Mouse (Mus musculus): ENCODE measurements around the gene Galp.
A peak's percentile ranks its signal among the peaks of the same experiment; 100 is the strongest.
"Not testable (repeated sequence)": the region's sequence is repeated elsewhere in the genome, so short reads cannot be mapped to it uniquely, and the experiment has no call there.

Galp gene

DNA sequence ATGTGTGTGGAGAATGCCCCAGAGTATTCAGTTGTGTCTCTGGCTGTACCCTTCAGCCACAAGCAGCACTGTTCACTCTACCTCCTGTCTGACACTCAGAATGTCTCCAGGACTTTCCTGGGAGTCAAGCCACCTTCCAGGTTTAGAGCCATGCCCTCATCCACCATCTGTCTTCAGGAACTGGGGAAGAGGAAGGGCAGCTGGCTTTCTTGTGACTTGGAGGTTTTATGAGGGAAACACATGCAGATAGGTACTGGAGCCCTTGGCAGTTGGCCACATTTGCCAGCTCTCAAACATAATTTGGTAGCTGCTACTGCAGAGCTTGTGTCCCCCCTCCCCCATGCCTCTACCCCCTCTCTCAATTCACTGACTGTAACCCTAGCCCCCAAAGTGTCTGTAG is 17.9 kb upstream of the Galp start:
- DNase-seq (ENCODE audit: low spot score): no peak

DNA sequence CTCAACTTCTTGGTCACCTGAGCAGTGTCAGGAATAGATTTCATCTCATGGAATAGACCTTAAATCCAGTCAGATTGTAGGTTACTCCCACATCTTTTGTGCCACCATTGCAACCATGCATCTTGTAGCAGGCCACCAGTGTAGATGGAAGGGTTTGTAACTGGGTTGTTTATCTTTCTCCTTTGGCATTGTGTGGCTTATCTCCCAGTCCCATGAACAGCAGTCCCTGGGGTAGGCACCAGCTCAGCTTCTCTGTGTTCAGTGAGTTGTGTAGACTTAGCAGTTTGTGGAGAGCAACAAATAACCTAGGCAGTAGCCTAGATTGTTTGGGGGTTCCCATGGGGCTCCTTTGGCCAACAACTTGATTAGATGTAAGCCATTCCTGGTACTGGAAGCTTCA is 14.0 kb upstream of the Galp start:
- no peak for DNase-seq (ENCODE audit: low spot score)

DNA sequence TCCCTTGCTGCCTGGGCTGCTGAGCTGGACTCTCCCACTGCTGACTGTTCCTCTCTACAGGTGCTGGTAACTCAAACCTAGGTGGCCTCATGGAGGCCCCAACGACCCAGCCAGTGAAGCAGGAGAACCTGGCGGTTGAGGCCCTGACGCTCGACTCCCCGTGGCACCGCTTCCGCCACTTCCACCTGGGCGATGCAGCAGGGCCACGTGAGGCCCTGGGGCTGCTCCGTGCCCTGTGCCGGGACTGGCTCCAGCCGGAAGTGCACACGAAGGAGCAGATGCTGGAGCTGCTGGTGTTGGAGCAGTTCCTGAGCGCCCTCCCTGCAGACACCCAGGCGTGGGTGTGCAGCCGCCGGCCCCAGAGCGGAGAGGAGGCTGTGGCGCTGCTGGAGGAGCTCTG is 13.1 kb upstream of the Galp start:
- DNase-seq (ENCODE audit: low spot score): no peak

DNA sequence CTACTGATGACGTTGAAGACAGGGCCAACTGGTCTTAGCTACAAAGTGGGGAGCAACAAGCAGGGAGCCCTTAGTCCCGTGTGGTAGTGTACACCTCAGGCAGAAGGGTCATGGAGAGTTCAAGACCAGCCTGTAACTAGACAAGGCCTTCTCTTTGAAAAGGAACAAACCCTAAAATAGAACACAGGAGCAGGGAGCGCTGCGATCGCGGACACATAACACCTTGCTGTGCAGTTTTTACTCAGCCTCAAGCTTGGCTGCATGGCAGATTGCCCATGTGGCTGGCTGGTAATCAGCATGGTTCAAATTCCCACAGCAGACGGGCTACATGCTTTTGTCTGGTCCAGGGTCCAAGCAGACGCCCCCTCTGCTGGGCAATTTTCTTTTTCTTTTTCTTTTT is 12.4 kb upstream of the Galp start:
- no peak for DNase-seq (ENCODE audit: low spot score)

DNA sequence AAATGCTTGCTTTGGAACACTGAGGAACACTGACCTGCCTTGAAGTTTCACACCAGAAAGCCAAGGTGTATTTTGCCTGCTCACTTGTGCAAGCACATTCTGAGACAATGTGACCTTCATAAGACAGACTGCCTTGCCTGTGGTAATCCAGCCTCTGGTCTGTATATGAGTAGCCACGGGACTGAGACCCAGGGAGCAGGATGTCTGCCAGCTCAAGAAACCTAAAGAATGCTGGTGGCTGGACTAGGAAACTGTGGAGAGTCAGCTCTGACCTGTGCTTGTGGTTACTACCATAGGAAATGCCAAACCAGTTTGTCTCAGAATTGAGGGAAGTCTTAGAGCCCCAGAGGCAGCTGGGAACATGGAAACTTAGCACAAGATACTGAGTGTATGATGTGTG is 11.5 kb upstream of the Galp start:
- DNase-seq (ENCODE audit: low spot score): no peak

DNA sequence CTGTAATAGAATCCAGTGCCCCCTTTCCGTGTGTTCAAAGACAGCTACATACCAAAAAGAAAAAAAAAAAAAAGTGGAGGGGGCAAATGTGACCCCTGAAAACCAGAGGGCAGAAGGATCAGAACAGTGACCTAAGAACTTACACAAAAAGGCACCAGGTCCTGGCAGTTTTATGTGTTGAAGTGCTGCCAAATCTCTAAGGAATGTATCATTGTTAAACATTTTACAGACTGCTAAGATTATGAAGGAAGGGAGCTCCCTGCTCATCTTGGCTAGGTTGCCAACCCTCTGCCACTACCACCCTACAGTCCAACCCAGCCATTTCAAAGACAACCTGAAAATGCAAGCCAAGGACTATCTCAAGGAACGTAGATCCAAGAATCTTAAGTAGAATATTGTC is 10.7 kb upstream of the Galp start:
- no peak for DNase-seq (ENCODE audit: low spot score)

DNA sequence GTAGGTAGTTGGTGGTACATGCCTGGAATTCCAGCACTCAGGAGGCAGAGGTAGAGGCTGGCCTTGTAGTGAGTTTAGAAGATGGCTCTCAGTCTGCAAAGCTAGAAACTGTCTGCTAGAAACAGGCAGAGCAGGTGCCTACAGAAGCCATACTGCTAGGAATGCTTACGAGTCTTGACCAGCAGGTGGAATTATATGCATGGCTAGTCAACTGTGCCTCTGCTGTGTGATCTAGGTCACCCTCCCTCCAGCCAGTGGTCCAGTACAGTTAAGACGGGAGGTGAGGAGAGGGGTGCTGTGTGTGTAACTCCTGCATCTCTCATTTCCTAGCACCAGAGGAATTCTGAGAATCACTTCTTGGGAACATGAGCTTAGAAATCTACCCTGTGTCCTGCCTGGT is 10.1 kb upstream of the Galp start:
- no peak for DNase-seq (ENCODE audit: low spot score)

DNA sequence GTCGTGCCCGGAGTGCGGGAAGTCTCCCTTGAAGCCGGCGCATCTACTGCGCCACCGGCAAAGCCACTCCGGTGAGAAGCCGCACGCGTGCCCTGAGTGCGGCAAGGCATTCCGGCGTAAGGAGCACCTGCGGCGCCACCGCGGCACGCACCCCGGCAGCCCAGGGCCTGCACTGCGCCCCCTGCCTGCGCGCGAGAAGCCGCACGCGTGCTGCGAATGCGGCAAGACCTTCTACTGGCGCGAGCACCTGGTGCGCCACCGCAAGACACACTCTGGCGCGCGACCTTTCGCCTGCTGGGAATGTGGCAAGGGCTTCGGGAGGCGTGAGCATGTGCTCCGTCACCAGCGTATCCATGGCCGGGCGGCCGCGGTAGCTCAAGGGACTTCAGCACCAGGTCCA is 7.3 kb upstream of the Galp start:
- no peak for DNase-seq (ENCODE audit: low spot score)

DNA sequence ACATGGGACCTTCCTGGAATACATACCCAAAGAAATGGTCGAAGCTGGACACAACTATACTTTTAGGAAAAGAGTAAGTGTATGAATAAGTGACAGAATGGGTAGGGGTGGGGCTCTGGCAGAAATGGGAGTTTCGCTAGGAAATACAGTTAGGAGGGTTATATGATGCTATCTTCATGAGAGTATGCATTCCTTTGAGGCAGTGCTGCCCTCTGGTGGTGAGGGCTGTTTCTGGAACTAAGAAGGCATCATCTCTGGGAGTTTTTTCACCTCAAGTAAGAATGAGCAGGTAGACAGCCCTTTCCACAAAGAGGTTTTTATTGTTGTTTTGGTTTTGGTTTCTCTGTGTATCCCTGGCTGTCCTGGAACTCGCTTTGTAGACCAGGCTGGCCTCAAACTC is 5.5 kb upstream of the Galp start:
- peak; percentile 49 for DNase-seq (ENCODE audit: low spot score)

DNA sequence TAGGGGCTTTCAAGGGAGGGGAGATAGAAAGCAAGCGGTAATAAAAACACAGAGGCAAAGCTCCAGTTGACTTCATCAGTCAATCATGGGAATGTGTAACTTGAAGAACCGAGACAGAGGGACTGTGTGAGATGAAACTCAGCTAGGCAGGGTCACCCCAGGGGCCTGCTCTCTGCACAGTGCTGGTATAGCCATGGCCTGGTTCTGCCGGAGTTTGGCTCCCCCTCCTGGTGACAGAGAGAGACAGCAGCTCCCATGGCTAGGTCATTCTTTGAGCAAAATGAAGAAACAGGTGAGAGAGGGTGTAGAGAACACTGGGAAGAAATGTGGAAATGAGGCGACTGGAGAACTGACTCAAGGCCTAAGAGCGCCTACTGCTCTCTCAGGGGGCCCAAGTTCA is 2.8 kb upstream of the Galp start:
- peak; percentile 35 for DNase-seq (ENCODE audit: low spot score)

DNA sequence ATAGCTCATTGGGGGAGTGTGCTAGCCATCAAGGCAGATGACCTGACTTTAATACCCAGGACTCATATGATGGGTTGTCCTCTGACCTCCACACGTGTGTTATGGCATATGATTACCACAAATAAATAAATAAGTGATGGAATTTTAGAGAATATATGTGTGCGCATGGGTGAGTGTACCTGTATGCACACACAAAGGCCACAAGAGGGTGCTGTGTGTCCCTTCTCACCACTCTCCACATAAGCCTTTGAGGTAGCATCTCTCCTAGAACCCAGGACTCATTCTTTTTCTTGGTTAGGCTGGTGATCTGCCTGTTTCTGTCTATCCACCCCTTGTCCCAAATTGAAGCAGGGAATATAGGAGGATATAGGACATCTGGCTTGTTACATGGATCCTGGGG is 1.1 kb upstream of the Galp start:
- DNase-seq (ENCODE audit: low spot score): no peak

DNA sequence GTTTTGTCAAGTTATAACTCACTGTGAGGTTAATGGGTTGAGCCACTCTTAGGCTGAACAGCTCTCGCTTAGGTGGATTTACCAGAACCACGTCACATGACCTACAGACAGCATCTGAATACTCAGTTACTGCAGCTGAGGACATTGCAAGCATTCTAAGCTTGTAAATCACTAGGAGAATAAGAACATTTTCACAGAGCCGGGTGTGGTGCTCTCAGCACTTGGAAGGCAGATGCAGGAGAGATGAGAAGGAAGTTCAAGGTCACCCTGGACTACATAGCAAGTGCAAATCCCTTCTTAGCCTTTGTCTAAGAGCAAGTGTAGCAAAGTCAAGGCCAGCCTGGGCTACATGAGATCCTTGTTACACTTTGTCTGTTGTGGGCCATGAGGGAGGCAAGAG is 7.3 kb downstream of the Galp start:
- no peak for DNase-seq (ENCODE audit: low spot score)

DNA sequence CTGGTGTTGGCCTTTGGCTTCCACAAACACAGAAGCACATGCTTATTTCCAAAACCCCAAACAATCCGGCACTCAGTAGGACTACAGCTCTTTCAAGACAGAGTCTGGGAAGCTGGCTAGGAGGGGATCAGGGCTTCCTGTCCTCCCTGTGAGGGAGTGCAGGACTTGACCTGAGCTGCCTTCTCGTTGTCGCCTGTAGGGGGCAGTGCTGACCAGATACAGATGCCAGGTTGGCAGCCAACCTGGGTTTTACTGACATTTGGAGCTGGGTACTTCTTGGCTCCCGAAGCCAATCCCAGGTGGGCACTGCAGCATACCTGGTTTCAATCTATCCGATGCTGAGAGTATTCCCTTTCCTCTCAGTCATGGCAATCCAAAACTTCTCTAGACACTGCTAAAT is 16.3 kb downstream of the Galp start:
- no peak for DNase-seq (ENCODE audit: low spot score)

DNA sequence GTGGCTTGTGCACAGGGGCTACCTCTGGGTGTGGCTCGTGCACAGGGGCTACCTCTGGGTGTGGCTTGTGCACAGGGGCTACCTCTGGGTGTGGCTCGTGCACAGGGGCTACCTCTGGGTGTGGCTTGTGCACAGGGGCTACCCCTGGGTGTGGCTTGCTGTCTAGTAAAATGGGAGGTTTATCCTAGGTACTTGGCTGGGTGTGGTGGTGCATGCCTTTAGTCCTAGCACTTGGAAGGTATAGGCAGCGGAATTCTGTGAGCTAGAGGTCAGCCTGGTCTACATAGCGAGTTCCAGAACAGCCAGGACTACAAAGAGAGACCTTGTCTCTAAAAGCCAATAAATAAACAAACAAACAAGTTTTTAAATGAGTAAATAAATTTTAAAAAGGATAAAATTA is 17.8 kb downstream of the Galp start:
- not testable (repeated sequence) for DNase-seq (ENCODE audit: low spot score)

DNA sequence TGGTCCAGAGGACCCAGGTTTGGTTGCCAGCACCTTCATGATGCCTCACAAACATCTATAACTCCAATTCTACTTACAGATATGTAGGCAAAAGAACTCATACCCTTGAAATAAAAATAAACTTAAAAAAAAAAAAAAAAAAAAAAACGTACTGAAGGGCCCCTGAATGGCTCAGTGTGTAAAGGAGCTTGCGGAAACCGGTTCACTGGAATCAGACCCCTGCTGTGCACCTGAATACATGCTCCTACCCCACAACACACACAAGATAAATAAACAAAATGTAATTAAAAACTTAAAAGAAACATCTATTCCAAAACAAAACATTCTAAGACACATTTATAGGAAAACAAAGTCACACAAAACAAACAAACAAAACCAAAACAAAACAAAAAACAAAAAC is 23.3 kb downstream of the Galp start:
- no peak for DNase-seq (ENCODE audit: low spot score)

DNA sequence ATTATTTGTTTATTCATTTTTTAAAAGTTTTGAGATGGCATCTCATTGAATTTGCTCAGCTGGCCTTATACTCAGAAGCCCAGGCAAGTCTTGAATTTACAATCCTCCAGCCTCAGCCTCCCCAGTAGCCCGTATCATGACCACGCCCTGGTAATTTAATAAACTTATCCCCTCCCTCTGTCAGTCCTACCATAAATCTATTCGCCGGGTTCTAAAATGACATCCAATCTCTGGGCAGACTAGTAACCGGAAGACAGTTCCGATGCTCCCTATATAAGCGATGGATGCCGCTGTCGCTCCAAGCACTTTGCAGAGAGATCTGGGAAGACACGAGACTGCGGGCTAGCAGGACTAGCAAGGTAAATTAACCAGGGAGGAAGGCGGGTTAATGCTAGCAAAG is 25.1 kb downstream of the Galp start, which contains the start of gene Zscan5b:
Gene Zscan5b, plus strand, starts transcription at position 301 of the 400 bp plus-strand sequence.
- DNase-seq (ENCODE audit: low spot score): no peak

DNA sequence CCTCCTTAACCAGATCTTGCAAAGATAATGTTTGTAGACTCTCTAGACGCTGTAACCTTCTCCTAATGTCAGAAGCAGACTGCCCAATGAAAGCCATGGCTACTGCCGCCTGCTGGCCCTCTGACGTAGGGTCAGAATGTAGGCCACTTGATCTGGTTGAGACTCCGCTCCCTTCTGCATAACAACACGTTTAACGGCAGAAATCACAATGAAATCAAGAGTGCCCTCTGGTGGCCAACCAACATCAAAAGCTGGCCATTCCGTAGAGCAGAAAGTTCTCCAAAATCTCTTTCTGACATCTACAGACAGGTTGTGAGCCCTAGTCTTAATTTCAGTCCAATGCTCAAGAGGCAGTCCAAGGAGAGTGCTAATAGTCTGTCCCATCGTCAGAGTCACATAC is 31.6 kb downstream of the Galp start:
- not testable (repeated sequence) for DNase-seq (ENCODE audit: low spot score)

DNA sequence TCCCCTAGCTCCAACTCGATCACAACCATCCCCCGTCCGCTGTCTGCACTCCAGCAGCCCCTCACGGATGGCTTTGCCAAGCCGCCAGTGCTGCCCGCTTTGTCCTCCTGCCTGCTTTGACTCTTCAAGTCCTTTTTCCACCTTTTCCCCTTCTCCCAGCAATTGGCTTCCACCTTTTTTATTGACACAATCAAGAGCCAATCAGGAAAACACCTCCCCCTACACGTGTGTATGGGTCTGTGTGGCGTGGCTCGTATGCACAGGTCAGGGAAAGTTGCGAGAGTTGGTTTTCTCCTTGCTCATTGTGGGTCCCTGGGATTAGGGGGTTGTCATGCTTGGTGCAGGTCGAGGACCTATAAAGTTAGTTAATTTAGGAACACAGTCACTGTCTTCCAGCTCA is 42.9 kb downstream of the Galp start:
- DNase-seq (ENCODE audit: low spot score): no peak

DNA sequence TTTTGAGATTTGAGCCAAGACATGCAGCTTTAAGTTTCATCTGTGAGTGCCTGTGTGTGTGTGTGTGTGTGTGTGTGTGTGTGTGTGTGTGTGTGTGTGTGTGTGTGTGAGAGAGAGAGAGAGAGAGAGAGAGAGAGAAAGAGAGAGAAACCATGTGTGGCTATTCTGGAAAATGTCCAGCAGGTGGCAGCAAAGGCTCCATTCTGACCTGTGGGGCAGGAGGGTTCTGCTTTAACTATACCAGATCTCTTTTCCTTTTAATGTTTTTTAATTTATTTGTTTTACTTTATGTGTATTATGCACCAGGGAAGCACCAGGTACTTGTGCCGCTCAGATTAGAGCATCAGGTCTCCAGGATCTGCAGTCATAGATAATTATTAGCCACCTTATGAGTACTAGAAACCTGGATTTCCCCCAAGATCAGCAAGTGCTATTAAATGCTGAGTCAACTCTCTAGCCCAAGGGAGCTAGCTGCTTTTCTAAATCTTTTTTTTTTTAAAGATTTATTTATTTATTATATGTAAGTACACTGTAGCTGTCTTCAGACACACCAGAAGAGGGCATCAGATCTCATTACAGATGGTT is 44.0 kb downstream of the Galp start:
- not testable (repeated sequence) for DNase-seq (ENCODE audit: low spot score)

DNA sequence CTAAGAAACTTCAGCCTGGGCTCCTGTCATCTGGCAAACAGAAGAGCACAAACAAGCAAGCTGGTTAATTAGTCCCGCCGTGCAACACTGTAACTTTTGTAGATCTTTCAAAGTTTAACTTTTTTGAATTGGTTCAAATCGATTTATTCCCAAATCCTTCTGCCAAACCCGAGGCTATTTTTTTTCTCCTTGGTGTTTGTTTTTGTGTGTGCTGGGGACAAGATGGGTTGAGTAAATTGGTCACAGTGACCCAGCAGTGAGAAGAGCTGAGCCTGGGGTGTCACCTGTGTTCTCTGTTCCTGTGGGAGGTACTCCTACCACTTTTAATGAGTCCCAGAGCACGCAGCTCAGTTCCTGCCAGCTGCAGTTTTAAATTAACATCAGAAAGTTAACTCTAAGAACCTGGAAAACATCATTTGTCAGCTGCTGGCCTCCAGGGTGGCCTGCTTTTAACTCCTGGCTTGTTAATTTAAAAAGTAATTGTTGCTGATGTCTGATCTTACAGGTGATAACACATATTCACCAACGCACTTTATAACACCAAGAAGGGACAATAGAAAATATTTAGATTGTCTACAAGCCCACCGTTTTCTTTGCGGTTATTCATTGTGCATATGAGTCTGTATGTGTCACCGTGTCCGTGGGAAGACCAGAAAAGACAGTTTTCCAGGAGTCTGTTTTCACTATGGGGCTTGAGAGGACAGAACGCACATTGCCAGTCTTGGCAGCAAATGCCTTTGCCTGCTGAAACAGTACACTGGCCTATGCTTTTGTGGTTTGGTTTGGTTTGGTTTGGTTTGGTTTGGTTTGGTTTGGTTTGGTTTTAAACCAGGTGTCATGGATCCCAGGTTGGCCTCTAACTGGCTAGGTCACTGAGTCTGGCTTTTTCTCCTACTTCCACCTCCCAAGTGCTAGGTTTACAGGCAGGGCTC is 47.7 kb downstream of the Galp start:
- no peak for DNase-seq (ENCODE audit: low spot score)

DNA sequence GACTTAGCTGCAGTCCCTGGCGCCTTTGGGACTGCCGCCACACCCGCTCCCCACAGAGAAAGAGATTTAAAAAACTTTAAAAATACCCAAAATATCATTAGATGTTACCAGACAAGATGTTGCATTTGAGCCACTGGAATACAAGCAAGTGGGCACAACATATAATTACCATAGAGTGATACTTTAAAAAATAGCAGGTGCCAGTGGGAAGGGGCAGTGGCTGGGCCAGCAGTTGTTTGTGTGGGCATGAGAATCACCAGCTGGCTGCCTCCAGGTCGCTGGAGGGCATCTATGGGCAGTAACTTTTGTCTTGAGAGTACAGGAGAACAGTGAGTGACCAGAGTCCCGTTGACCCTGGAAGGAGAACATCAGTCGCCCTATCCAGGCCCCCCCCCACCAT is 55.5 kb downstream of the Galp start, which contains the start of gene Epp13:
Gene Epp13, plus strand, starts transcription at position 301 of the 400 bp plus-strand sequence.
- no peak for DNase-seq (ENCODE audit: low spot score)

DNA sequence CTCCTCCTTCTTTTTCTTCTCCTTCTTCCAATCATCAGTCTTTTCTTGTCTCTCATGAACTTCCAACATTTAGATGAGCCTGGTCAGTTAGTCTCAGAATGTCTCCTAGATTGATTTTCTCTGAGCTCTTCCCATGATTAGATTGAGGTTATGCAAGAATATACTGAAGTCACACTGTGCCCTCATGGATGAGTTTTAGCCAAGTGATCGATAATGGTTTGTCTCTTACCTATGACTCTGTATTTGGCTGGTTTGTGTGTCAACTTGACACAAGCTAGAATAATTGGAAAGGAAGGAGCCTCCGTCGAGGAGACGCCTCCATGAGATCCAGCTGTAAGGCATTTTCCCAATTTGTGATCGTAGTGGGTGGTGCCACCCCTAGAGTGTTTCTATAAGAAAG is 57.6 kb downstream of the Galp start:
- no peak for DNase-seq (ENCODE audit: low spot score)

DNA sequence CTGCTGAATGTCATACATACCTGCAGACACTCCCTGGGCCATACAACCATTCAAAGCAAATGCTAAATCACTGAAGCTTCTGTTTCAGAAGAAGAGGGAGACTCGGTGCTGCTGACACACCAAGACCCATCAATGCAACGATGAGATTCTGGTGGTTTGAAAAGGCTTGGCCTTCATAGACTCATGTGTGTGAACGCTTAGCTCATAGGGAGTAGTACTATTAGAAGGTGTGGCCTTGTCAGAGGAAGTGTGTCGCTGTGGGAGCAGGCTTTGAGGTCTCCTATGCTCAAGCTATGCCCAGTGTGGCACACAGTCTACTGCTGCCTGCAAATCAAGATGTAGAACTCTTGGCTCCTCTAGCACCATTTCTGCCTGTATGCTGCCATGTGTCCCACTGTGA is 60.5 kb downstream of the Galp start:
- DNase-seq (ENCODE audit: low spot score): no peak

All from ovary, postnatal 10 days (tissue).